Mouse (Mus musculus): ENCODE results near the gene Mad2l1bp. TPM values are rescaled to one million over a fixed set of nuclear protein-coding genes. Genes with fewer than 3 reads are reported as not detected.

The Mad2l1bp gene
- polyA plus RNA-seq, 1 experiment = 29.6 TPM

DNA sequence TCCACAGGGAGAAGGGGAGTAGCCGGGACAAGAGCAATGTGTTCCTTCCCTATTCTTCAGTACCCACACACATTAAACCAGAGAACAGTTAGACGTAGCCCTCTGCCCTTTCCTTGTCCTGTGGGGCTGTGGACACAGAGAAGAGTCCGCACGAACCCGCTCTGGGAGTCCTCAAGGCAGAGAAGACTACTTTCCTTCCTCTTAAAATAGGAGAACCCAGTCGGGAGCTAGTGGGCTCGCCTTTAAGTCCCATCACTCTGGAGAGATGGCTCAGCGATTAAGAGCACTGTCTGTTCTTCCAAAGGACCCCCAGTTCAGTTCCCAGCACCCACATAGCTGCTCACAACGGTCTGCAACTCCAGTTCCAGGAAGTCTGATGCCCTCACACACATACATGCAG is 8.4 kb upstream of the Mad2l1bp start:
- H3K36me3 ChIP-seq (ENCODE audit: control insufficient read depth, insufficient read depth) = peaks cover 20% of the 10 kb centered on the region
- H3ac ChIP-seq (ENCODE audit: control insufficient read depth, insufficient read length, low read depth) = peak overlapping the region; percentile 63
- no peak for TF ChIP-seq USF1 (IDR thresholded peaks at IDR 0.05; ENCODE audit: low read depth)
- no peaks in the 10 kb centered on the region for H3K27me3 ChIP-seq (ENCODE audit: control insufficient read depth, insufficient read depth, insufficient read length)
- peaks cover 5% of the 10 kb centered on the region for H3K79me3 ChIP-seq (ENCODE audit: low read depth)
- H3K79me2 ChIP-seq (ENCODE audit: control insufficient read depth, insufficient read depth) = peaks cover 18% of the 10 kb centered on the region
- H3K4me3 ChIP-seq (ENCODE audit: insufficient read depth, poor library complexity, severe bottlenecking) = peak overlapping the region; percentile 58

DNA sequence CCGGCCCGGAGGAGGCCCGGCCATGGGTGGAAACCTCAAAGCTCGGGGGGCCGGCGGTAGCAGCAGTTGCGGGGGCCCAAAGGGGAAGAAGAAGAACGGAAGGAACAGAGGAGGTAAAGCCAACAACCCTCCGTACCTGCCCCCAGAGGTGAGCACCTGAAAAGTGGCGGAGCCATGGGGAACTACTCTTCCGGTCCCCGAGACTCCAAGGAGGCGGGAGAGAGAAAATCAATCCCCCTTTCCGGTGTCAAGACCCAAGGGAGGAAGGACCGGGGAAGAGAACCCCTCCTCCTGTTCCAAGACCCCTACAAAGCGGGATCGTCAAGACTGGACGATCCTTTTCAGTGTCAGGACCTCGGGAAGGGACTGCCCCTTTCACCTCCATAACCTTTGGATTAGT is 7.8 kb upstream of the Mad2l1bp start:
- TF ChIP-seq CEBPB (IDR thresholded peaks at IDR 0.05; ENCODE audit: low read depth) = no peak
- TF ChIP-seq MAX (IDR thresholded peaks at IDR 0.05) = no peak
- TF ChIP-seq MYOD1 (IDR thresholded peaks at IDR 0.05; ENCODE audit: control insufficient read depth, insufficient read length, low read depth) = no peak
- TF ChIP-seq USF1 (IDR thresholded peaks at IDR 0.05; ENCODE audit: low read depth) = no peak
- TF ChIP-seq FOSL1 (IDR thresholded peaks at IDR 0.05; ENCODE audit: insufficient read depth, low read length, poor library complexity, severe bottlenecking) = no peak
- no peak for TF ChIP-seq CTCF (IDR thresholded peaks at IDR 0.05; ENCODE audit: control insufficient read depth, insufficient read depth, insufficient read length)
- no peak for TF ChIP-seq MYOG (IDR thresholded peaks at IDR 0.05; ENCODE audit: control insufficient read depth, extremely low read depth, insufficient read length)
- H3ac ChIP-seq (ENCODE audit: control insufficient read depth, insufficient read length, low read depth) = peak overlapping the region; percentile 63
- H3K79me3 ChIP-seq (ENCODE audit: low read depth) = peaks cover 5% of the 10 kb centered on the region
- H3K4me3 ChIP-seq (ENCODE audit: insufficient read depth, poor library complexity, severe bottlenecking) = peak overlapping the region; percentile 58
- H3K27me3 ChIP-seq (ENCODE audit: control insufficient read depth, insufficient read depth, insufficient read length) = no peaks in the 10 kb centered on the region
- H3K79me2 ChIP-seq (ENCODE audit: control insufficient read depth, insufficient read depth) = peaks cover 18% of the 10 kb centered on the region
- peaks cover 20% of the 10 kb centered on the region for H3K36me3 ChIP-seq (ENCODE audit: control insufficient read depth, insufficient read depth)

DNA sequence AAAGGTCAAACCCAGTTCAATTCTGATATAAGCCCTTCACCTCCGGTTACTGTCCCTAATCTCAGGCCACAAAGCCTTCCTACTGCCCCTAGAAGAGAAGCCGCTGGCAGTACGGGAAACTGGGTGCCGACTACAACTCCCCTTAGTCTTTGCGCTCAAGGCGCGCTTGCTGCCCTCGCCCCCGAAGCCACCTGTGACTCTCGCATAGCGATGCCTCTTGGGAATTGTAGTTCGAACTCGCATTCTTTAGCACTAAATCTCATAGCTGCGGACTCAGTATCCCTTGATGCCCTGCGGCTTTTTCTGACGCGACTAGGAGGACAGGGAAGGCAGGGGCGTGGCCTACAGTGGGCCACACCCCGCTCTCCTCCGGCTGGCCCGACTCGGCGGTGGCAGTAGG is 7.3 kb upstream of the Mad2l1bp start, which contains the start of gene Gtpbp2:
Gtpbp2 (plus strand) TSS at position 347 of the 400 bp plus-strand sequence.
- TF ChIP-seq MYOD1 (IDR thresholded peaks at IDR 0.05; ENCODE audit: control insufficient read depth, insufficient read length, low read depth) (no peak), USF1 (IDR thresholded peaks at IDR 0.05; ENCODE audit: low read depth) (peak; percentile 55)
- Histone ChIP-seq H3K4me3 (ENCODE audit: insufficient read depth, poor library complexity, severe bottlenecking) (peak within 1 kb of the TSS; percentile 58), H3K36me3 (ENCODE audit: control insufficient read depth, insufficient read depth) (peaks cover 19% of the 10 kb centered on the region), H3K79me3 (ENCODE audit: low read depth) (peaks cover 5% of the 10 kb centered on the region), H3K79me2 (ENCODE audit: control insufficient read depth, insufficient read depth) (peaks cover 18% of the 10 kb centered on the region), H3K27me3 (ENCODE audit: control insufficient read depth, insufficient read depth, insufficient read length) (no peaks in the 10 kb centered on the region), H3ac (ENCODE audit: control insufficient read depth, insufficient read length, low read depth) (peak within 1 kb of the TSS; percentile 63)

DNA sequence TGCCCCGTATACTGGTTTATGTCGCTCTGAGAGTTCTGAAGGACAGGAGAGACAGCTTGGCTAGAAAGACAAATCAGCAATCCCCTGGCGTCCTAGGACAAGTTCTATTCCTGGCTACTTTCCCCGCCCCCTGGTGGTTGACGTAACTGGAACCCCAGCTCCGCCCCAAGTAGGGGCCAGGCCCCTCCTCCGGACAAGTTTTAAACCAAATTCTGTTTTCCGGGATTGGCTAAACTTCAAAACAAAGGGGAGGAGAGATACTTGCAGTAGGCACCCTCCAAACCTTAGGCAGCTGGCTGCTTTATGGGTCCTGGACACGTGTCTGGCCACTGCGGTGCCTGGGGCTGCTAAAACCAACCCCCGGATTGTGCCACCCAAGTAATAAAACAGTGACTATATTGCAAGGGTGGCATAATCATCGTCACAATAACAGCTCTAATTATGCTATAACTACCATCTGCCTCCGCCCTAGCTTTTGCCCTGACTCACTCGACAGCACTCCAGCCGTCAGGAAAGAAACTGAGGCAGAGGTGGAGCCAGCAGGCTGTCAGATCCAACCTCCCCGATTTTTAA is 6.8 kb upstream of the Mad2l1bp start:
- H3K79me3 ChIP-seq (ENCODE audit: low read depth) = peaks cover 5% of the 10 kb centered on the region
- no peaks in the 10 kb centered on the region for H3K27me3 ChIP-seq (ENCODE audit: control insufficient read depth, insufficient read depth, insufficient read length)
- H3K4me3 ChIP-seq (ENCODE audit: insufficient read depth, poor library complexity, severe bottlenecking) = peak overlapping the region; percentile 35
- H3ac ChIP-seq (ENCODE audit: control insufficient read depth, insufficient read length, low read depth) = peak overlapping the region; percentile 51
- H3K36me3 ChIP-seq (ENCODE audit: control insufficient read depth, insufficient read depth) = peaks cover 14% of the 10 kb centered on the region
- peaks cover 18% of the 10 kb centered on the region for H3K79me2 ChIP-seq (ENCODE audit: control insufficient read depth, insufficient read depth)
- peak; percentile 88 for TF ChIP-seq MAX (IDR thresholded peaks at IDR 0.05)
- peak; percentile 51 for TF ChIP-seq USF1 (IDR thresholded peaks at IDR 0.05; ENCODE audit: low read depth)
- TF ChIP-seq CEBPB (IDR thresholded peaks at IDR 0.05; ENCODE audit: low read depth) = no peak
- no peak for TF ChIP-seq FOSL1 (IDR thresholded peaks at IDR 0.05; ENCODE audit: insufficient read depth, low read length, poor library complexity, severe bottlenecking)
- no peak for TF ChIP-seq MYOD1 (IDR thresholded peaks at IDR 0.05; ENCODE audit: control insufficient read depth, insufficient read length, low read depth)

DNA sequence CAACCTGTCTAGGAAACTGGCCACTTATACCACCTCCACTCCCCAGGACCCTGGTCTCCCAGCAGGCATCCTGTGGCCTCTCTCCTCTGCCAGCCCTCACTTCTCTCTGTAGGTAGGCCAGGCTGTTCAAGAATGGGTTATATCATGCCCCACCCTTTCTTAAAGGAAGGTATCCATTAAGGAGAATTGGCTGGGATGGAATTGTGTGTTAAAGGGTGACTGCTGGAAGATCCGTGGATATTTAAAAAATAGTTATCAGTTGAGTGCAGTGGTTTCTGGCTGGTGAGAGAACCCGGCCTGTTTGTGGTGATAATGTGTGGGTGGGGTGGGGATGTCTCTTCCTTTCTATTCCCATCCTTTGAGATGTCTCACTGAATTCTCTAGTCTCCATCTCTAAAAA is 5.9 kb upstream of the Mad2l1bp start:
- H3ac ChIP-seq (ENCODE audit: control insufficient read depth, insufficient read length, low read depth) = no peak overlapping the region
- TF ChIP-seq FOSL1 (IDR thresholded peaks at IDR 0.05; ENCODE audit: insufficient read depth, low read length, poor library complexity, severe bottlenecking) (no peak), USF1 (IDR thresholded peaks at IDR 0.05; ENCODE audit: low read depth) (no peak), MAX (IDR thresholded peaks at IDR 0.05) (no peak), CTCF (IDR thresholded peaks at IDR 0.05; ENCODE audit: control insufficient read depth, insufficient read depth, insufficient read length) (no peak), CEBPB (IDR thresholded peaks at IDR 0.05; ENCODE audit: low read depth) (no peak), MYOG (IDR thresholded peaks at IDR 0.05; ENCODE audit: control insufficient read depth, extremely low read depth, insufficient read length) (no peak), MYOD1 (IDR thresholded peaks at IDR 0.05; ENCODE audit: control insufficient read depth, insufficient read length, low read depth) (no peak)
- peaks cover 18% of the 10 kb centered on the region for H3K79me2 ChIP-seq (ENCODE audit: control insufficient read depth, insufficient read depth)
- no peaks in the 10 kb centered on the region for H3K27me3 ChIP-seq (ENCODE audit: control insufficient read depth, insufficient read depth, insufficient read length)
- no peak overlapping the region for H3K4me3 ChIP-seq (ENCODE audit: insufficient read depth, poor library complexity, severe bottlenecking)
- H3K79me3 ChIP-seq (ENCODE audit: low read depth) = peaks cover 5% of the 10 kb centered on the region
- peaks cover 5% of the 10 kb centered on the region for H3K36me3 ChIP-seq (ENCODE audit: control insufficient read depth, insufficient read depth)

DNA sequence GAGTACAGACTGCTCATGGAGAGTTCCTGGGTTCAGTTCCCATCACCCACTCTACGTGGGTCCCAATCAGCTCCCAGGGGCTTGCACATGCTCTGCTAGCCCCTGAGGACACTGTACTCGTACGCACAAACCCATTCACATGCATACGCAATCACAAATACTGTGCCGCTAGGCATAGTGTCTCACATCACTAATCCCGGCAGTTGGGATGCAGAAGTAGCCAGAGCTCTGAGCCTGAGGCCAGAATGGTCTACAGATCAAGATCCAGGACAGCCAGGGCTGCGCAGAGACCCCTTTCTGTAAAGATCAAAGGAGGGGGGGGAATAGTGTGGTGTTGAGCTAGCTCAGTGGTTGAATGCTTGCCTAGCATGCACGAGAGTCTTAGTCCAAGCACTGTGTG is 3.8 kb upstream of the Mad2l1bp start:
- H3K79me3 ChIP-seq (ENCODE audit: low read depth) = peaks cover 12% of the 10 kb centered on the region
- H3K36me3 ChIP-seq (ENCODE audit: control insufficient read depth, insufficient read depth) = no peaks in the 10 kb centered on the region
- H3K79me2 ChIP-seq (ENCODE audit: control insufficient read depth, insufficient read depth) = peaks cover 23% of the 10 kb centered on the region
- no peak overlapping the region for H3K4me3 ChIP-seq (ENCODE audit: insufficient read depth, poor library complexity, severe bottlenecking)
- H3K27me3 ChIP-seq (ENCODE audit: control insufficient read depth, insufficient read depth, insufficient read length) = no peaks in the 10 kb centered on the region
- TF ChIP-seq USF1 (IDR thresholded peaks at IDR 0.05; ENCODE audit: low read depth) (no peak), CEBPB (IDR thresholded peaks at IDR 0.05; ENCODE audit: low read depth) (no peak), MYOG (IDR thresholded peaks at IDR 0.05; ENCODE audit: control insufficient read depth, extremely low read depth, insufficient read length) (no peak), MYOD1 (IDR thresholded peaks at IDR 0.05; ENCODE audit: control insufficient read depth, insufficient read length, low read depth) (no peak), FOSL1 (IDR thresholded peaks at IDR 0.05; ENCODE audit: insufficient read depth, low read length, poor library complexity, severe bottlenecking) (no peak), MAX (IDR thresholded peaks at IDR 0.05) (no peak)
- no peak overlapping the region for H3ac ChIP-seq (ENCODE audit: control insufficient read depth, insufficient read length, low read depth)

Measured in C2C12 (cell line).